Mouse (Mus musculus): ENCODE data around the gene Ftsj3. TPM values are rescaled to one million over a fixed set of nuclear protein-coding genes. Genes with fewer than 3 reads are reported as not detected.

Gene Ftsj3
- total and polyA plus RNA-seq, 3 experiments: 205 to 308 TPM; not detected in 1

DNA sequence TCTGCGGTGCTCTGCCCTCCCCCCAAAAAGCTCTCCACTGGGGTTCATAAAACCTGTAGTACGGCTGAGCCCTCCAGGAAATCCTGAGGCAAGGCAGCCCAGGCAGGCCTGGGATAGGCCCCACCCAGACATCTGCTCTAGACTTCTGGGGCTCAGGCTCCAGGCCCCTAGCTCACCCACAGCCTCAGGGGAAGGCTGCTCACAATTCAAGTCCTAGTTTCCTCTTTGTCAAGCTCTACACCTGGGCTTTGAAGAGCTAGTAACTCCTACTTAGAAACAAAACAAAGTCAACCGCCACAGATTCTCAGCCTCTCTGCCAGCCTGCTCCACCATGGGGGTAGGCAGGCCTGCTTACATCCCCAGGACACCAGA lies 13.2 kb upstream of the Ftsj3 start:
- Histone ChIP-seq H3K27ac (ENCODE audit: control insufficient read depth, low read depth, low read length) (no peak overlapping the region), H3K9ac (ENCODE audit: control insufficient read depth, low read depth, low read length, poor library complexity, severe bottlenecking) (no peak overlapping the region), H3K9me3 (replicated peaks; ENCODE audit: insufficient read depth, low read length) (no peaks in the 10 kb centered on the region)

DNA sequence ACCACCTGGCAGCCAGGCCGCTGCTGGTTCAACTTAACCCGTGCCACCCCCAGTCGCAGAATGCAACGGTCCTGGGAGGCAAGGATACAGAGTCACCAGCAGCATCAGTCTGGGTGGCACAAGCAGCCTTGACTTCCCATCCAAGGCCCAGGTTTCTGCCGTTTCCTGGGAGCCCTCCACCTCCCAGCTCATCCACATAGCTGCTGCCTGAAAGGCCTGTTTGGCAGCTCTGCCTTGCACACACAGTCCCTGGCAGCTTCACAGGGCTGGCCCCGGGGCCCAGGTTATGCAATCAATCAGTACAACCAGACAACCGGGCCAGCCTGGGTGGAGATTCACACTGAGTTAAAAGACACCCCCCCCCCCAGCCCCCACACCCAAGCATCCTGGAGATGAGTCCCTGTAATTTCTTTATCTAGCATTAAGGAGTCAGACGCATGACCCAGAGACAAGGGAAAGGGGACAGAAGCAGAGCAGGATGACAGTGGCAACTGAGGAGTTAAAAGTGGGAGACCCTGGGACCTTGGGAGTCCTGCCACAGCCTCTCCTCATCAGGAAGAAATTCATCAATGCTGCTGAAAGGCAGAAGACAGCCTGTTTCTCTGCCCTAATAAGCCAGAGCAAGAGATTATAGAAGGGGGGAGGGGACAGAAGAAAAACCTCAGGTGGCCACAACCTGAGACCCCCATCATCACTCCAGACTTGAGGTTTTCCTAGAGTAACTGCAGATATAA lies 12.6 kb upstream of the Ftsj3 start:
- no peak overlapping the region for H3K4me3 ChIP-seq (ENCODE audit: control insufficient read depth in 1 of 2, insufficient read depth in 1 of 2, low read depth in 2 of 2, low read length in 2 of 2)
- no peaks in the 10 kb centered on the region for H3K9me3 ChIP-seq (replicated peaks; ENCODE audit: insufficient read depth, low read length)
- TF ChIP-seq ELF1 (IDR thresholded peaks at IDR 0.05; ENCODE audit: low read depth, low read length): no peak
- TF ChIP-seq CTCF (IDR thresholded peaks at IDR 0.05 in 2 of 3, conservative IDR thresholded peaks at IDR 0.05 in 1 of 3; ENCODE audit: control insufficient read depth in 1 of 3, insufficient read depth in 1 of 3, low read depth in 2 of 3, low read length in 3 of 3, poor library complexity in 1 of 3, severe bottlenecking in 1 of 3): no peak
- no peak for TF ChIP-seq E2F4 (IDR thresholded peaks at IDR 0.05; ENCODE audit: borderline replicate concordance, low read depth, low read length)
- TF ChIP-seq USF2 (IDR thresholded peaks at IDR 0.05; ENCODE audit: borderline replicate concordance in 1 of 2, insufficient read depth in 1 of 2, low read depth in 1 of 2, low read length in 2 of 2): no peak
- TF ChIP-seq GATA1 (IDR thresholded peaks at IDR 0.05; ENCODE audit: low read depth, low read length): no peak
- TF ChIP-seq MEF2A (IDR thresholded peaks at IDR 0.05; ENCODE audit: extremely low read depth, insufficient replicate concordance, low read depth, low read length, poor library complexity, severe bottlenecking): no peak
- no peak for TF ChIP-seq MAX (IDR thresholded peaks at IDR 0.05; ENCODE audit: low read length)
- TF ChIP-seq CHD2 (IDR thresholded peaks at IDR 0.05; ENCODE audit: low read length): no peak
- TF ChIP-seq JUND (IDR thresholded peaks at IDR 0.05; ENCODE audit: low read depth, low read length): no peak
- DNase-seq (ENCODE audit: low read depth, low spot score): no peak
- H3K9ac ChIP-seq (ENCODE audit: control insufficient read depth, low read depth, low read length, poor library complexity, severe bottlenecking): no peak overlapping the region
- H3K27ac ChIP-seq (ENCODE audit: control insufficient read depth, low read depth, low read length): no peak overlapping the region
- peaks cover 43% of the 10 kb centered on the region for H3K79me2 ChIP-seq (ENCODE audit: control insufficient read depth, insufficient read depth, low read length, poor library complexity)
- H3K36me3 ChIP-seq (ENCODE audit: control insufficient read depth in 1 of 2, insufficient read depth in 2 of 2, low read length in 2 of 2): peaks cover 13 to 23% of the 10 kb centered on the region in 2 experiments
- no peaks in the 10 kb centered on the region for H3K27me3 ChIP-seq (ENCODE audit: control insufficient read depth in 1 of 2, insufficient read depth in 2 of 2, low read length in 2 of 2)
- H3K4me1 ChIP-seq (ENCODE audit: control insufficient read depth in 1 of 2, insufficient read depth in 2 of 2, low read length in 2 of 2): peaks cover 0 to 24% of the 10 kb centered on the region in 2 experiments; a peak in 3 of 4 replicates

More for the DNA sequence above, 13.2 kb upstream of the Ftsj3 start:
- TF ChIP-seq POLR2A (IDR thresholded peaks at IDR 0.05; ENCODE audit: control insufficient read depth in 1 of 2, insufficient read depth in 1 of 2, low read depth in 1 of 2, low read length in 2 of 2, poor library complexity in 1 of 2) (no peak), RAD21 (IDR thresholded peaks at IDR 0.05; ENCODE audit: low read depth, low read length) (no peak), TBP (IDR thresholded peaks at IDR 0.05; ENCODE audit: low read depth, low read length) (no peak), ZC3H11A (IDR thresholded peaks at IDR 0.05; ENCODE audit: low read depth, low read length) (no peak), TAL1 (IDR thresholded peaks at IDR 0.05; ENCODE audit: low read length) (no peak), HCFC1 (IDR thresholded peaks at IDR 0.05; ENCODE audit: low read depth, low read length) (no peak), MAZ (IDR thresholded peaks at IDR 0.05; ENCODE audit: low read depth, low read length) (no peak), ETS1 (IDR thresholded peaks at IDR 0.05; ENCODE audit: low read depth, low read length) (no peak), MEF2A (IDR thresholded peaks at IDR 0.05; ENCODE audit: extremely low read depth, insufficient replicate concordance, low read depth, low read length, poor library complexity, severe bottlenecking) (no peak), RCOR1 (IDR thresholded peaks at IDR 0.05; ENCODE audit: low read depth, low read length) (no peak), UBTF (IDR thresholded peaks at IDR 0.05; ENCODE audit: borderline replicate concordance, insufficient read depth, low read depth, low read length) (no peak), E2F4 (IDR thresholded peaks at IDR 0.05; ENCODE audit: borderline replicate concordance, low read depth, low read length) (no peak), MYB (IDR thresholded peaks at IDR 0.05; ENCODE audit: low read depth, low read length) (no peak), ZMIZ1 (IDR thresholded peaks at IDR 0.05; ENCODE audit: low read depth, low read length) (no peak), POLR2AphosphoS2 (IDR thresholded peaks at IDR 0.05; ENCODE audit: low read length) (no peak), JUND (IDR thresholded peaks at IDR 0.05; ENCODE audit: low read depth, low read length) (no peak), CHD1 (IDR thresholded peaks at IDR 0.05; ENCODE audit: low read depth, low read length) (no peak)
- peaks cover 0 to 28% of the 10 kb centered on the region in 2 experiments; a peak in 3 of 4 replicates for H3K4me1 ChIP-seq (ENCODE audit: control insufficient read depth in 1 of 2, insufficient read depth in 2 of 2, low read length in 2 of 2)
- DNase-seq (ENCODE audit: low read depth, low spot score): no peak
- no peaks in the 10 kb centered on the region for H3K27me3 ChIP-seq (ENCODE audit: control insufficient read depth in 1 of 2, insufficient read depth in 2 of 2, low read length in 2 of 2)
- H3K4me3 ChIP-seq (ENCODE audit: control insufficient read depth in 1 of 2, insufficient read depth in 1 of 2, low read depth in 2 of 2, low read length in 2 of 2): no peak overlapping the region
- H3K79me2 ChIP-seq (ENCODE audit: control insufficient read depth, insufficient read depth, low read length, poor library complexity): peaks cover 43% of the 10 kb centered on the region
- H3K36me3 ChIP-seq (ENCODE audit: control insufficient read depth in 1 of 2, insufficient read depth in 2 of 2, low read length in 2 of 2): peaks cover 13 to 18% of the 10 kb centered on the region in 2 experiments

Data from MEL (cell line).